Mouse (Mus musculus): ENCODE results near the gene Taf5.

Gene Taf5

DNA sequence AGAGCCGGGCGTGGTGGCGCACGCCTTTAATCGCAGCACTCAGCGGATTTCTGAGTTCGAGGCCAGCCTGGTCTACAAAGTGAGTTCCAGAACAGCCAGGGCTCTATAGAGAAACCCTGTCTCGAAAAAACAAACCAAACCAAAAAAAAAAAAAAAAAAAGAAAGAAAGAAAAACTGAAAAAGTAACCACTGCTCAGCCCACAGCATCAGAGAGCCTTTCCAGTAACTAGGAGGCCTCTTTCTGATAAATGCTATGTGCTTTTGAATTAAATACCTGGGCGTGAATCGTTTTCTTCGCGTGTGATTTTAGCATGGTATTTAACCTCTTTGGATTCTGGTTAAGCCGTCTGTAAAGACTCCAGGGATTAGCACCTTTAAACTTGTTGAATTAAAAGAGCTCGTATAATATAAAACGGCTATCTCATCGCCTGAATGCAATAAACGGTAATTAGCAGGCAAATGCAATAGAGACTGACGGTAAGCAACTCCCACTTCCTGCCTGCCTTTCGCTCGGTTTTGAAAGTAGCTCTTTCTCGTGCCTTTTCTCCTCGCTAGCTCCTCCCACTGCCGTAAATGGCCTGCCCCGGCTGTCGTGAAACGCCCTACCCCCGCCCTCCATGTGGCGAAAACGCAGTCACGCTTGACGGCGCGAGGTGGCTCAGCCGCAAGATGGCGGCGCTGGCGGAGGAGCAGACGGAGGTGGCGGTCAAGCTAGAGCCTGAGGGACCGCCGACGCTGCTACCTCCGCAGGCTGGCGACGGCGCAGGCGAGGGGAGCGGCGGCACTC, at the start of gene Taf5:
Gene Taf5, plus strand, starts transcription at position 651 of the 787 bp plus-strand sequence.
- peak; percentile 95 for DNase-seq (ENCODE audit: low spot score)

DNA sequence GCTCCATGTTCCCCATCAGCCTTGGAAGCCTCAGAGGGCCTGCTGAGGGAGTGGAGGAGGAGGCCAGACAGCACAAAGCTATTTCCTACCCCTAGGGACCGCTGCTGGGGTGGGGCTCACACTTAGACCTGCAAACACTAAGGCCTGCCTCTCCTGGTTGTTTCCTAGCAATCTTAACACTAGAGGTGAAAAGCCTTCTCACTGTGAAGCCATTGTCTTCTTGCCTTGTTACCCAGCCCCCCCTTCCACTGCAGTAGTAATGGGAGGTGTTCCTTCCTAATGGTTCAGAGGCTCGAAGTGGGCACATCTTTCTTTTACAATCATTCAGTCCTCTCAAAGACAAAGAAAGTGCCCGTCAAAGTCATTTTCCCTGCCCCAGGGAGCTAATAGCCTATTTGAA, 49.7 kb upstream of the Taf5 start:
- peak; percentile 60 for DNase-seq (ENCODE audit: low spot score)

DNA sequence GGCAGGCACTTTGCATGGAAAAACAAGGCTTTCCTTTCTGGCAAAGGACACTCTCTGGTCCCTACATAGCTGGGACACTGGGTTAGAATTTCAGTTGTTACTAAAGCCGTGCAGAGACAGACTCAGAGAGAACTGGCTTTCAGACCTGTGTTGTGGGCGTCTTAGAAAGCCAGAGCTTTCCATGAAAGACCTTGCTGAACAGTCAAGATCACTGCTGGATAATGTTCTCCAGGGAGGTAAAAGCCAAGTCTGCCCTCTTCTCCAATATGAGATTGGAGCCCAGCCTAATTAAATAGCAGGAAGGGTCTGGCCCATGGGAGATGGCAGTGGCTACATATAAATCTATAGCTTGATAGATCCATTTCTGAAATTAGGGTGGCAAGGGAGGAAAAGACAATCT, 49.2 kb upstream of the Taf5 start:
- peak; percentile 54 for DNase-seq (ENCODE audit: low spot score)

DNA sequence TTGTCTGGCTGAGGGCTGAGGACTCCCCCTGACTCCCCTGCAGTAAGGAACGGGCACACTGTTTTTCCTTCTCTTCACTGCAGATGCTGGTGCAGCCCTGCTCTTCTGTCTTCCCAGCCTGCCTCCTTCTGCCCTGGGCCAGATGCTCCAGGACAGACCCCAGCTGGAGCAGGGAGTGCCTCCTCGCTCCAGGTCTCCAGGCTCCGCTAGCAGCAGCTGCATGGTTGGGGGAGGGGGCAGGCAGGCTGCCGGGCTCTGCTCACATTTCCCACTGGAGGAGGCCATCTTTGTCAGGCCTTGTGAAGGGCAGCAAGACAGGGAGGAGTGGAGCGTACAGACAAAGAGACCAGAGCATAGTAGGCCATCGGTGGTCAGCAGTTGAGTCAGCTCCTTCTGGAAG, 48.2 kb upstream of the Taf5 start:
- peak; percentile 77 for DNase-seq (ENCODE audit: low spot score)

DNA sequence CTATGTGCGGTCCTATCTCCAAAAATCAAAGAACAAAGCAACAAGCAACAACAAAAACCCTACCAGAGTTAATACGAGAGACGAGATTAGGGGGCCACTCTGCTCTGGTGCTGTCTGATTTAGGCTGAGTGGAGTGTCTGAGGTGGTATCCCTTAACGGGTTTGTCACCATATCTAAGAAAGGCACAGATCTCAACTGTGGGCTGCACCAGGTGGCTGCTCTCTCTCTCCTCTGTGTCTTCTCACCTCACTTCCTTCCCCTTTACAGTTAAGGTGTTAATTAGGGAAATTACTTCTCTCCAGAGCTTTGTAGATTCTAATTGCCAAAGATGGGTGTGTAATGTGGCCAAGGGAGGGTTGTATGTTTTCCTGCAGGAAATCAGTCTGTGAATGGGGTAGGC, 44.8 kb upstream of the Taf5 start:
- no peak for DNase-seq (ENCODE audit: low spot score)

DNA sequence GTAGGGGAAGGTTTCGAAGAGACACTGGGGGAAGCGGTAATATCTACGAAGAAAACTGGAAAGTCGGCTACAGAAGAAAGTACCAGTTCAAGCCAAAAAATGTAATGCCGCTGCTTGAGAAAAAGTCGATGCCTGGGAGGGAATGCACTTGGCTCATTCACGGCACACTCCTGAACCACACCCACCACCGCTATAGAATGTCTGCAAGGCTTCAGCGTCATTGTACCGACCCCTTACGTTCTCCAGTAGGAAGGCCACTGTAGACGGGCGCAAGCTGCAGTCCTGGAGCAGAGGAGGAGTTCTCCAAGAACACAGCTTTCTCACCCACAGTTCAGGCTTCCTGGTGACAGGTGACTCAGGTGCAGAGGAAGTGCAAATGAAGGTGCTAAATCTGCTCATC, 44.0 kb upstream of the Taf5 start:
- DNase-seq (ENCODE audit: low spot score): no peak

DNA sequence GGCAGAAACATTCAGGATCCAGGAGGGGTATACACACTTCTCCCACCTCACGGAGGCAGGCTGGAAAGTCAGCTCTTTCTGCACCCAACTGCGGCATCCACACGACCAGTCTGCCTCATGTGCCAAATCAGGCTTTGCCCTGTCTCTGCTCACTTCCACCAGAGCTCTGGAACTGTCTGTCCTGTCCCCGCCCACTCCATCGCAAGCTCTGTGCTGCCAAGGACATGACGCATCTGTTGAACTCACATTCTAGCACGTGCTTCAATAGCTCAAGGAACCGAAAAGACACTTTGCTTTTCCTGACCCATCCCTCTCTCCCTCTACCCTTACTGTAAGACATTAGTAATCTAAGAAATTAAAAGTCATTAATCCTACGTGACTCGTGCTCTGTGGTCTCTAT, 42.6 kb upstream of the Taf5 start:
- DNase-seq (ENCODE audit: low spot score): peak; percentile 70

DNA sequence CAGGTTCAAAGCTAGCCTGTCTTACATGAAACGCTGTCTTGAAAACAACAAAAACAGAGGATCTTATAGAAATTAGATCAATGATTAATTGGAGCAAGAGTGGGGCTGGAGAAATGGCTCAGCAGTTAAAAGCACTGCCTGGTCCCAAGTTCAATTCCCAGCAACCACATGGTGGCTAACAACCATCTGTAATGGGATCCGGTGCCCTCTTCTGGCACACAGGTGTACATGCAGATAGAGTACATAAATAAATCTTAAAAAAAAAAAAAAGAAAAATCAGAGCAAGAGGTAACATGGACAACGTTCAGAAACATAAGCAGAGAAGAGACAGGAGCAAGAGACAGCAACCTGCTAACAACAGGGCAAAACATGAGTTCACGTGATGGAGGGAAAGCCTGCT, 41.0 kb upstream of the Taf5 start:
- no peak for DNase-seq (ENCODE audit: low spot score)

DNA sequence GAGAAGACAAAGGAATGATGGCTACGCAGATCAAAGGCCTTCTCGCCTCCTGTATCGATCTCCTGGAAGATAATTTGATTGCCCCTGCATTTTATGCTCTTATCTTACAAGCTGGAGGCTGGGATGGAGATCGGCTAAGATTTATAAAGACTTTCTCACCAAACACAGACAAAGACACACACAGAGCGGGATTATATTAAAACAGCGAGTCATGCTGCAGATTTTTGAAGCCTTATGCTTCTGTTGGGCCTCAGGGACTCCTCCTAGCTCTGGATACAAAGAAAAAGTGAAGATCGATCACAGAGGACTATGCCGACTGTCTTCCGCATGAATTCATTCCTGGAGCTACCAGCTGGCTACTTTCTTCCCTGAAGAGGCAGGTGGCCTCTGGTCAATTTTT, 37.8 kb upstream of the Taf5 start:
- peak; percentile 50 for DNase-seq (ENCODE audit: low spot score)

DNA sequence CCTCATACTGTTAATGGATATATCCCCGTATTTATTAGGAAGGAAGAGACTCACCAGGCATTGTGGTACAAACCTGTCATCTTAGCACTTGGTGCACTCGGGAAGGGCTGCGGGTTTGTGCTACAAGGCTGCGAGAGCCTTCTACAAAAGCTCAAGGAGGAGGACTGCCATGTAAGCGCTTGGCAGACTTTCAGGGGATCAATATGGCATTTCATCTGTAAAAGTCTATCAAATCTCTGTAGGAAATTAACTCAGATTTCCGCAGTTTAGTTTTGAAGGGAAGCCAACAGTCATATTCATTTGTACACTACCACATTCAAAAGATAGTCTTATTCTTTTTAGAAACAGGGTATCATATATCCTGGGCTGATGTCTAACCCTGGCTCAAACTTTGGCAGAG, 35.8 kb upstream of the Taf5 start:
- DNase-seq (ENCODE audit: low spot score): no peak

DNA sequence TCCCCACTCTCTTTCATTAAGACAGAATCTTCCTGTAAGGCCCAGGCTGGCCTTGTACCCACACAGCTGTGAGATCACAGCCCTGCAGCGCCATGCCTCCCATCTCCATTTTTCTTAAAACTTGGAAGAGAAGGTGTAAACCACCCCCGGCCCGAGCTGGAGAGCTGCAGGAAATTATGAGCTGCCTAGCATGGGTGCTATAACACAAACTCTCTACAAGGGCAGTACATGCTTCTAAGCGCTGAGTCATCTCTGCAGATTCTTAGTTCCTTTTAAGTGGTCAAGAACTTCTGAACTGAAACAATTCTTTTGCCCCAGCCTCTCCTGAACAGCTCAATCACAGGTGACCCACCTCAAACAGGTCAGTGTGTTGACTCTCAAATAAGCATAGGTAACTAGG, 32.6 kb upstream of the Taf5 start:
- DNase-seq (ENCODE audit: low spot score): no peak

DNA sequence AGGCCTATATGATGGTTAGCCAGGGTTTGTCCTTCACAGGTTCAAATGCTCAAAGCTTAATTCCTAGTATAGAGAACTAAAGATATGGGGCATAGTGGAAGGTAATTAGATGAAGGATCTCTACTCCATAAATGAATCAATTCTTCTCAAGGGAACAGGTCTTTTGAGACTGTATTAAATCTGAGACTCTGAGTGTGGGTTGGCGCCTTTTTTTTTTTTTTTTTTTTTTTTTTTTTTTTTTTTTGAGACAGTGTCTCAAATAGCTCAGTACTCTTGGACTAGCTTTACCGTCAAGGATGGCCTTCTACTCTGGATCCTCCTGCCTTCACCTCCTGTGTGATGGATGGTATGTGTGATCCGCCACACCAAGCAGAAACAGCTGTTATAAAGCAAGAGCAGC, 30.9 kb upstream of the Taf5 start:
- no peak for DNase-seq (ENCODE audit: low spot score)

DNA sequence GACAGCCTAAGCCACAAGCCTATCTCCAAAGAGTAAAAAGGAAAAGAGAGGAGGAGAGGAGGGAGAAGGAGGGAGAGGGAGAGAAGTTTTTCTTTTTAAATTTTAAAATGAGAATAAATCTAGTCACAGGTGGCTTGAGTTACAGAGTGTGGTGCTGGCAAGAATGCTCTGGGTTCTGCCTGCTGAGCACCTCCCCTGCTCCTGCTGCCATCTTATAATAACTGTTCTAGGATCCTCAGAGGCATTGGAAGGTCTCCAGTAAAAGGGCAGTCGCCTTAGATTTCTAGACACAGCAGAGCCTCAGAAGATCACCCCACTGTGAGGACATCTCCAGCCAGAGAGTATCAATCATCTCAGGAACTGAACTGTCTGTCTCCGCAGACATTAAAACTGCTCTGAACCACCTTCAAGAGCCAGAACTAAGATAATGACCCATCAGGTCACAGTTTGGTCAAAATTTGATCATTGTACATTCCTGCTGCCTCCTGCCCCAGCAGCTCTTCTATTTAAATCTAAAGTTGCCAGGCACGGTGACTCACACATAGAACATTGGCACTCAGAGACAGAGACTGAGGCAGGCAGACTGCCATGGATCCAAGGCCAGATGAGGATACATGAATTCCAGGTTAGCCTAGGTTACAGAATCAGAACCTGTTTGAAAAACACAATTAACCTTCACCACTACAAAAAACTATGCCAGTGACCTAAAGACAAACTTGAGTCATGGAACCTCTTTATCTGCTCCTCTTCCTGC, 26.6 kb upstream of the Taf5 start:
- no peak for DNase-seq (ENCODE audit: low spot score)

DNA sequence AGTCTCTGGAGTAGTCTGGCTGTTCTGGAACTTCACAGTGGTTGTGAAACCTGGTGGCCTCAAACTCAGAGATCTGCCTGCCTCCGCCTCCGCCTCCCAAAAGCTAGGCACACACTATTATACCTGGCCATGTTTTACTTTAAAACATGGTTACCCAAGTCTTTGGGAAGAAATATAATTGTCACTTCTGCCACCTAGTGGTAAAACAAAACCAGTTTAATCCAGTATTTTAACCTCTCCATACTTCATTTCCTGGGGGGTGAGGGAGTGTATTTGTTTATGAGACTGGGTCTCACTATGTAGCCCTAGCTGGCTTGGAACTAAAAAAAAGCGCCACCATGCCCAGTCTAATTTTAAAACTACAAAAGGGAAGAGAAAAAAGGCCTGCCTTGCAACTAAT, 23.9 kb upstream of the Taf5 start:
- peak; percentile 37 for DNase-seq (ENCODE audit: low spot score)

DNA sequence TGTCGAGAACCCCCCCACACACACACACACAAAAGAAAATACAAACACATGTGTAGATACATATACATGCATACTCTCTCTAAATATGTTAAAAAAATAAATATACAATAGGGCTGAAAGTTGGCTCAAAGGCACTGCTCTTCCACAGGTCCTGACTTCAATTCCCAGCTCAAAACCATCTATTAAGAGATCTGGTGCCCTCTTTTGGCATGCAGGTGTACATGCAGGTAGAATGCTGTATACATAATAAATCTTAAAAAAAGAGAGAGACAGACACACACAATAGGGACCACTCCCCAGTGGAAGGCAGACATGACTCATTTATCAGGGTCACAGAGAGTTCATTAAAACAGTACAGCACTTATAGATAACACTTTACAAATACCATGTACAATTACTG, 21.2 kb upstream of the Taf5 start:
- no peak for DNase-seq (ENCODE audit: low spot score)

DNA sequence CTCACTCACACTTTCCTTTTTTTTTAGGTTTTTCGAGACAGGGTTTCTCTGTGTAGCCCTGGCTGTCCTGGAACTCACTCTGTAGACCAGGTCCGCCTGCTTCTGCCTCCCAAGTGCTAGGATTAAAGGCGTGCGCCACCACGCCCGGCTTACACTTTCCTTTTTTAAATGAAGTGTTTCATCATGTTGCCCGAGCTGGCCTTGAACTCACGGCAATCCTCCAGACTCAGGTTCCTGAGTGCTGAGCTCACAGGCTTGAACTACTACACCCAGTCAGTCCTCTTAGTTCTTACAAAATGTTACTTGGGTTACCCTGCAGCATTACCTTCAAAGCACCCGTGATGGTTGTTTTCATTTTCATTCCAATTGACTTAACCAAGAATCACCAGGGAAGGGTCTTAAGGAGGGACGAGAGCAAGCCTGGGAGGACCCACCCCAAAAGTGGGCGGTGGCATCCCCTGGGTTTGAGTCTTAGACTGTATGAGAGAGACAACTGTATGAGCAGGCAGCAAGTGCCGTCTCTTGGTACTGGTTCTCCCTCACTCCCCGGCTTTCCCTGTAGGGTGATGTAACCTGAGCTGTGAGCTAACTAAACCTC, 20.2 kb upstream of the Taf5 start:
- DNase-seq (ENCODE audit: low spot score): no peak

DNA sequence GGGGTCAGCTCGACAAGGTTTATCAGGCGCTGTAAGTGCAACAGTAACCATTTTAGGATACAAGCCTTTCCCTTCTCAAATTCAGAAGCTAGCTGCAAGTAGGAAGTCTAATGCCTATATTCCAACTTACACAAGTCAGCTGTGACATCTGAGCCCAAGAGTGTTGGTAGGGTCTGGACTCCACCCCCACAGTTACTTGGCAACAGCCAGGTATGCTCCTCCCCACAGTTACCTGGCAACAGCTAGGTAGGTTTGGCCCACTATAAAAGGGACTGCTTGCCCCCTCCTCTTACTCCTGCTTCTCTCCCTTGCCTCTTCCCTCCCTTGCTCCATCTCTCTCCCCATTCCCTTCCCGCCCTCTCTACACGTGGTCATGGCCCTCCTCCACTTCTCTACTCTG, 18.5 kb upstream of the Taf5 start:
- no peak for DNase-seq (ENCODE audit: low spot score)

DNA sequence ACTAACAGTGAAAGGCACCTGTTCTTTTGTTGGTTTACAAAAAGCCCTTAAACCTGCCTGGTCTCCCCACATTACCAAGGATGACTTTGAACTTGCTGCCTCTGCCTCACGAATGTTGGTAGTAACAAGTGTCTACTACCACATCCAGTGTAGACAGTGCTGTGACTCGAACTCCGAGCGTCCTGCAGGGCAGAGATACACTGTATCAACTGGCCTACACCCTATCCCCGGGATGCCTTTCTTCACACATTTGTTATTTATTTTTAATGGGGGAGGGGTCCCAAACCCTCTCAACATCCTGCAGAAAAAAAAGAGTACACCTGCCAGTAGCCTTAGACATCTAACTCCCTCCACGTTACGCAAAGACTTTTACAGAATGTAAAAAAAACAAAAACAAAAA, 17.7 kb upstream of the Taf5 start:
- no peak for DNase-seq (ENCODE audit: low spot score)

DNA sequence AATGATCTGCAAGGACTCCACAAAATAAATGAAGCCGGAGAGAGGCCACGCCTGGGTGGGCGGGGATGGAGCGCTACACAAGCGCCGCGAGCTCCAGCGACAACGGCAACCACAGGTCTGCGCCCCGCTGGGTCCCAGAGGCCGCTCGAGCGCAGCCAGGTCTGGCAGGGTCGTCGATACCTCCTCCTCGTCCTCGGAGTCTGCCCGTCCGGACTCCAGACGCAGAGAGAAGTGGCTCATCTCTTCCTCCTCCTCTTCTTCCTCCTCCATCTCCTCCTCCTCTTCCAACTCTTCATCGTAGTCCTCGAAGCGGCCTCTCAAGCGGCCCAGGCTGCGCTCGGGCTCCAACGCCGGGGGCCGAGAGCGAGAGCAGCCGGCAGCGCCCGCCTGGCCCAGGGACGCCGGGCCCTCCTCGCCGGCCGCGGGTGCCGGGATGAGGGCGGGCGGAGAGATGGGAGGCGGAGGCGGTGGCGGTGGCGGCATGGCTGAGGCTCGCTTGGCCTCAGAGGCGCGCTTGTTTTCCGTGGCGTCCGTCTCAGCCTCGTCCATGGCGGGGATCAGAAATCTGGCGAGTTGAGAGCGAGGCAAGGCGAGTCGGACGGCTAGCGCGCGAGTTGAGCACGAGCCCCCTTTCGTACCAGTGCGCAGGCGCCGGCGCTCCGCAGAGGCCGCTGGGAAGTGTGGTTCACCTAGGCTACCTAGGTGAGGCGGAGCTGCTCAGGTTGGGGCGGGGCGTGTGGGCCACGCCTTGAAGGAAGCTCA, 17.1 kb upstream of the Taf5 start, which contains the start of gene Pcgf6:
Gene Pcgf6, minus strand, starts transcription at position 636 of the 762 bp plus-strand sequence.
- peak; percentile 84 for DNase-seq (ENCODE audit: low spot score)

DNA sequence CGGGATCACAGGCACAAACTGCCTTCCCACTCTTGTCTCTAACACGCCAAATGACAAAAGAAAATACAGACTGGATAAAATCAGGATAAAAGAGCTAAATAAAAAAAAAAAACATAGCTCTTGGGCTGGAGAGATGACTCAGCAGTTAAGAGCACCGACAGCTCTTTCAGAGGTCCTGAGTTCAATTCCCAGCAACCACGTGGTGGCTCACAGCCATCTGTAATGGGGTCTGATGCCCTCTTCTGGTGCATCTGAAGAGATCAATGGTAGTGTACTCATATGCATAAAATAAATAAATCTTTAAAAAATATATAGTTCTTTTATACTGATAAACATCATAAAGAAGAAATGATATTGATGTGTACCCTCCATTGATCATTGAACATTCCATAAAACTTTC, 14.6 kb upstream of the Taf5 start:
- no peak for DNase-seq (ENCODE audit: low spot score)

DNA sequence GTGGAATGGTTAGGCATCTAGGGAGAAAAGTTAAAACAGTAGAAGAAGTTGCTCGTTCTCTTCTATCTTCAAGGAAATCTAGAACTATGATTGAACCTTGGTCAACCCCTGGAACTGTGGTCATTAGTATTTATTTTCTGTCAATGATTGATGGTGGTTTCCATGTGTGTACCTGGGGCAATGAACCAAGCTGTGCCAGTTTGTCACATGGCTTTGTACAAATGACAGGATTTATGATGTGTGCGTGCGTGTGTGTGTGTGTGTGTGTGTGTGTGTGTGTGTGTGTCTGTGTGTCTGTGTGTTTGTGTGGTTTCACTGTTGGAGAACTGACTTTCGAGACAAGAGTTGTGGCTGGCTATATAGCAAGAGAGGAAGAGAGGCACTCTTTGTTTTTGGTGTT, 14.1 kb upstream of the Taf5 start:
- DNase-seq (ENCODE audit: low spot score): no peak

DNA sequence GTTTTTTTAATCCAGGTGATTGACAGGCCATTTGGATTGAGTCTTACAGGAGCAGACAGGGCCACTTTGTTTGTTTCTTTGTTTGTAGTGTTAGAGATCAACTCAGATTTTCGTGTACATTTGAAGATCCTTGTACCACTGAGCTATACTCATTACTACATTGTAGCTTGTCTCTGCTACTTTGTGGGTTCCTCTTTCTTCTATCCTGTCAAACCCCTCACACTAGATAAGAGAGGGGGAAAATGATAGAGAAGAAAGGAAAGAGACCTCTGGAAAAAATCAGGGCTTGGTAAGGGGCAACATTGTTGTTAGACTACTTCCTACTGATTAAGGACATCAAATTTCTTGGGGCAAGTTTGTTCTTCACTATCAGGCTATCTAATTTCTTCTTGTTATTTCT, 9.9 kb upstream of the Taf5 start:
- DNase-seq (ENCODE audit: low spot score): no peak

DNA sequence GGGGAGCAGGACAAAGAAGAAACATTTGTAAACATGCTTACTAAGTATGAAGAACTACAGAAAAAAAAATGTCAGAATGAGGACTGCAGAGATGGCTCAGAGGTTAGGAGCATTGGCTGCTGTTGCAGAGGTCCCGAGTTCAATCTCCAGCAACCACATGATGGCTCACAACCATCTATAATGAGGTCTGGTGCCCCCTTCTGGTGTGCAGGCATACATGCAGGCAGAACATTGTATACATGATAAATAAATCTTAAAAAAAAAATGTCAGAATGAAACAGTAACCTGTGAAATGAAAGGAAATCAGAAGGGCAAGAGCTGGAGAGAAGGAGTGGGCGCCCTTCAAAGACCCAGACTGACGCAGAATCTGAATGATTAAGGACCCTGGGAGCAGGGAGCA, 1.7 kb upstream of the Taf5 start:
- DNase-seq (ENCODE audit: low spot score): no peak
